Mouse (Mus musculus) heart, postnatal 36 days (tissue): ENCODE measurements around the gene Hoxa4. TPM values are rescaled to one million over a fixed set of nuclear protein-coding genes. Genes with fewer than 3 reads are reported as not detected.

Source experiments
- DNase-seq, 2 experiments: peaks; one replicate each; pipeline ENCODE4 v3.0.0; 2021 to 2022
- intact Hi-C: fragments of 180-260 bp; cut with DNase I; formaldehyde crosslinking; loops from one replicate; pipeline ENCODE4 v1.15.1; 2025
- microRNA-seq, 2 experiments: library from miRNA; unstranded; fragments of <30 nt; microRNA quantifications; one replicate each; pipeline ENCODE4 v1.2.0; 2021; ENCODE audit warnings: borderline number of aligned reads in 2 of 2
- total RNA-seq, 2 experiments: library from RNA; stranded (reverse); gene quantifications; 2 replicates each; pipeline ENCODE4 v1.2.3; 2021

The Hoxa4 gene
- total RNA-seq, 2 experiments from 2014 or later: 0.43 to 0.67 TPM

GRCm38 (mm10) chr6:52158276-52159051, 33.1 kb downstream of the Hoxa4 start, which contains the start of gene Hoxa1:
Gene Hoxa1 (minus strand): TSS chr6:52158317.
- DNase-seq: peak in 1 of 2 experiments; percentile 56
- intact Hi-C loops: loop anchor here (5.0 kb wide), 2 partner anchors 34 to 146 kb away; partner anchors contain the start of genes Hoxa4 and Skap2

- intact Hi-C loops: loop anchor here (5.0 kb wide), 2 partner anchors 35 to 145 kb away; partner anchors contain the start of genes Hoxa4 and Skap2
- no peak for DNase-seq
These were observed 33.9 kb downstream of the Hoxa4 start for GRCm38 (mm10) chr6:52157466-52158275.

GRCm38 (mm10) chr6:52156551-52157200, 34.9 kb downstream of the Hoxa4 start:
- no peak for DNase-seq
- intact Hi-C loops: loop anchor here (5.0 kb wide), 2 partner anchors 36 to 144 kb away; partner anchors contain the start of genes Hoxa4 and Skap2

GRCm38 (mm10) chr6:52155471-52155870, 36.1 kb downstream of the Hoxa4 start:
- no peak for DNase-seq
- intact Hi-C loops: loop anchor here (5.0 kb wide), 2 partner anchors 37 to 143 kb away; partner anchors contain the start of genes Hoxa4 and Skap2

DNA sequence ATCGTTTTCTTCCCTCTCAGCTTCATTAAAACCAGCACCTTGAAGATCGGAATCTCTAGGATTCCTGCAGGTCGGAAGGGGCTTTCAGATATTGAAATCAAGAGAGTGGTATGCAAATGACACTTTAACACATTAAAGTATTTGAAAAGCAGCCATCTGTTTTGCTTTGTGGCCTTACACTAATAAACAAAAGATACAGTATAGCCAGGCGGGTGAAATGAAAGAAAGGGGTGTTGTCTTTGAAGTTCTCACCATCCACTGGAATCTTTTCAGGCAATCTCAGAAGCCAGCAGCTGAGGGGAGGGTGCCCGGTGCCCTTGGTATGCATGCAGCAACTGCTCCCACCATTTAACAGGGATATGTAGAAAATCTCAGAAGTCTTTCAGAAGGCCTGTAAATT, 37.5 kb downstream of the Hoxa4 start:
- intact Hi-C loops: no loop called here

GRCm38 (mm10) chr6:52153270-52153669, 38.3 kb downstream of the Hoxa4 start:
- intact Hi-C loops: no loop called here

More for the DNA sequence above, 37.5 kb downstream of the Hoxa4 start:
- no peak for DNase-seq

DNA sequence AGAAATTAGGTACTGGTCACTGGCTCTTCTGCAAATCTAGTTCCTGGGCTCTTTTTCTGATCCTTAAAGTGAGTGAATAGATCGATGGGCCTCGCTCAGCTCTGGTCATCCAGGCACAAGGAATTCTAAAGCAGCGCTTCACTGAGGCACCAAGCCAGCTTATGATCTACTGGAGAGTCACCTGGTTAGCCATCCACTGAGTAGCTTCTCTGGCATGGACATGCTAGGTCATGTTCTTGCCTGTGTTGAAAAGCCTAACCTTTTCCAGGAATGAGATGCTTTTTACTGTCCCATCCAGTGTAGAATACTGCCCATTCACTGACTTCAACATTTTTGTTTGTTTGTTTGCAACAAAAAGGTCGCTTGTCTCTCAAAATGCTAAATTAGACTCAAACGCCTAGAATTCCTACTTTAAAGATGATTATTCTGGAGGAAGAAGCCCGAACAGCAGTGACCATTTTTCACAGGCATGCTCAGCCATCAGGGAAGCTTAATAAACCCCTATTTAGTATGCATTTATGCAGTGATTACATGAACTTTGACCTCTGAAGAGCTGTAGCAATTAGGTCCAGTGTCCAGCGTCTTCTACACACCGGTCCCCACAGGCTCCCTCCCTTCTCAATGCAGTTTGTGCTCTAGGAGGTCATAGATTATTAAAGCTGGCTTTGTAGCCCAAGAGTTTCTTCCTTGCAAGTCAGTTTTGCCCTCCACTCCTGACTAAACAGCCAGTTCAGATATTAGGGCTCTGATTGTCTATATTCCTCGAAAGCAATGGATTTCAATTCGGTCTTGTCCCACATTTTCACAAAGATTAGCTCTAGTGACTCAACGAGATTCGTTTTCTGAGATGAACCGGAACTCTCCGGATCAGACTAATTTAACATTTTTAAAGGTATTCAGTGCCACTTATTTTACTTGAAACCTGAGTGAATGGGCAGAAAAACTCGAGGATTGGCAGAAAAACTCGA, 39.0 kb downstream of the Hoxa4 start:
- intact Hi-C loops: no loop called here

More at GRCm38 (mm10) chr6:52153270-52153669, 38.3 kb downstream of the Hoxa4 start:
- DNase-seq: no peak

GRCm38 (mm10) chr6:52151571-52151970, 40.0 kb downstream of the Hoxa4 start:
- DNase-seq: no peak
- intact Hi-C loops: no loop called here

More for the DNA sequence above, 39.0 kb downstream of the Hoxa4 start:
- DNase-seq: no peak

GRCm38 (mm10) chr6:52150401-52150966, 41.1 kb downstream of the Hoxa4 start:
- no peak for DNase-seq
- intact Hi-C loops: no loop called here

Small RNAs within 50 kb of the gene (microRNA-seq; reads per million reads assigned to microRNA genes)
- gene Mir196b: 153 to 205 reads per million in 2 experiments

Other genes with a start within 250 kb of the Hoxa4 start
- gene Skap2, start 179.2 kb downstream of the Hoxa4 start, total RNA-seq: 1 to 10 TPM; 8.0 to 8.2 TPM
- under 1 TPM; 0.14 to 0.24 TPM for gene Hoxa1, start 33.4 kb downstream of the Hoxa4 start, total RNA-seq
- under 1 TPM in 1 of 2 experiments, not detected in 1; 0.62 TPM for gene Hoxa2, start 26.9 kb downstream of the Hoxa4 start, total RNA-seq
- gene 5730596B20Rik, start 14.3 kb downstream of the Hoxa4 start, total RNA-seq: under 1 TPM in 1 of 2 experiments, not detected in 1; 0.08 TPM
- gene Hoxa5, start 12.8 kb upstream of the Hoxa4 start, total RNA-seq: under 1 TPM; 0.62 to 0.72 TPM
- gene Hoxa6, start 17.0 kb upstream of the Hoxa4 start, total RNA-seq: not detected
- 1 to 10 TPM in 1 of 2 experiments, under 1 TPM in 1; 0.42 to 1.1 TPM for gene Hoxa3, start 21.6 kb upstream of the Hoxa4 start, total RNA-seq
- not detected for gene Gm28308, start 21.6 kb upstream of the Hoxa4 start, total RNA-seq
- gene Hoxa7, start 30.1 kb upstream of the Hoxa4 start, total RNA-seq: under 1 TPM; 0.24 to 0.47 TPM
- gene Hoxa9, start 39.3 kb upstream of the Hoxa4 start, total RNA-seq: not detected
- not detected for gene Hoxa10, start 49.1 kb upstream of the Hoxa4 start, total RNA-seq
- gene Hoxa11, start 54.1 kb upstream of the Hoxa4 start, total RNA-seq: not detected
- not detected for gene Hoxa13, start 69.1 kb upstream of the Hoxa4 start, total RNA-seq
- gene Evx1, start 121.7 kb upstream of the Hoxa4 start, total RNA-seq: not detected